Comparison of ENCODE assay signal across 8 mouse cellular contexts in genomic region chr7:120918526-120918962, GRCm38 (mm10). TPM values are rescaled to one million over a fixed set of nuclear protein-coding genes. Genes with fewer than 3 reads are reported as not detected.
DNase-seq lines count a peak whose midpoint lies in the region; ATAC-seq and TF ChIP-seq lines count a peak whose summit lies in the region.

No protein-coding gene starts in this region.

- TF ChIP-seq CTCF in CH12.LX (conservative IDR thresholded peaks at IDR 0.05 in 1 of 2, IDR thresholded peaks at IDR 0.05 in 1 of 2; ENCODE audit: low read depth in 2 of 2, low read length in 2 of 2): no peak
- no peak for TF ChIP-seq CTCF in liver, postnatal 0 days (IDR thresholded peaks at IDR 0.05; ENCODE audit: low read depth)

- WGBS in embryonic facial prominence, embryonic 10.5 days: 9% methylated on average over 10 of the region's 10 CpGs
- 8% methylated on average over 10 of the region's 10 CpGs for WGBS in heart, embryonic 14.5 days
- WGBS in liver, postnatal 0 days (ENCODE audit: insufficient replicate concordance): 4% methylated on average over 10 of the region's 10 CpGs
- WGBS in neural tube, embryonic 13.5 days: 6% methylated on average over 10 of the region's 10 CpGs

- 0 out of 2 replicates have a peak overlapping the region, but pooled peaks have one; percentile 80 for H3K27ac ChIP-seq in CH12.LX (ENCODE audit: insufficient read depth, low read depth)
- H3K27ac ChIP-seq in embryonic facial prominence, embryonic 10.5 days (replicated peaks): peak overlapping the region; percentile 93
- peak overlapping the region; percentile 44 to 84; a peak in 3 of 4 replicates for H3K27ac ChIP-seq in heart, embryonic 14.5 days (replicated peaks in 1 of 2; ENCODE audit: control insufficient read depth in 1 of 2, insufficient read depth in 1 of 2, low read depth in 2 of 2, low read length in 2 of 2)
- H3K27ac ChIP-seq in liver, postnatal 0 days (ENCODE audit: low read depth): peak overlapping the region; percentile 90
- H3K27ac ChIP-seq in neural tube, embryonic 13.5 days (replicated peaks): peak overlapping the region; percentile 84

- peak overlapping the region; percentile 90 for H3K9ac ChIP-seq in CH12.LX (ENCODE audit: insufficient read depth, low read depth)
- H3K9ac ChIP-seq in heart, embryonic 14.5 days (ENCODE audit: low read length): peak overlapping the region; percentile 94
- peak overlapping the region; percentile 89 for H3K9ac ChIP-seq in liver, postnatal 0 days (replicated peaks)
- H3K9ac ChIP-seq in neural tube, embryonic 13.5 days: peak overlapping the region; percentile 93

- H3K27me3 ChIP-seq in CH12.LX (replicated peaks): no peaks in the 10 kb centered on the region
- H3K27me3 ChIP-seq in embryonic facial prominence, embryonic 10.5 days (replicated peaks; ENCODE audit: low read depth, poor library complexity, severe bottlenecking): no peaks in the 10 kb centered on the region
- H3K27me3 ChIP-seq in heart, embryonic 14.5 days (ENCODE audit: control insufficient read depth, insufficient read depth, low read length): no peaks in the 10 kb centered on the region
- H3K27me3 ChIP-seq in liver, postnatal 0 days (ENCODE audit: insufficient read depth, low read length): no peaks in the 10 kb centered on the region
- H3K27me3 ChIP-seq in neural tube, embryonic 13.5 days: no peaks in the 10 kb centered on the region

- TF ChIP-seq EP300 in CH12.LX (IDR thresholded peaks at IDR 0.05; ENCODE audit: low read length): no peak
- no peak for TF ChIP-seq EP300 in liver, postnatal 0 days (IDR thresholded peaks at IDR 0.05; ENCODE audit: low read depth)

- peak; percentile 94 for DNase-seq in CH12.LX (ENCODE audit: extremely low read depth)
- peak; percentile 50 for DNase-seq in adrenal gland, adult 8-10 months
- peak; percentile 65 for DNase-seq in embryonic facial prominence, embryonic 10.5 days (ENCODE audit: low spot score)
- DNase-seq in kidney, postnatal 10 days: peak; percentile 39
- peak; percentile 71 for DNase-seq in liver, postnatal 0 days
- DNase-seq in thymus, postnatal 4 days: peak; percentile 52

- peak; percentile 50; the same call in 1 of the 2 replicates for TF ChIP-seq POLR2A in CH12.LX (IDR thresholded peaks at IDR 0.05; ENCODE audit: low read depth, low read length)

- in situ Hi-C loops in CH12.LX (cut with MboI; ENCODE audit: low pct_ligation_motif_present, low pct_unique_long_range_greater_than_20kb, low sequenced_read_pairs): no loop called here

- dilution Hi-C loops in CH12.LX (cut with MboI; ENCODE audit: extremely low pct_ligation_motif_present, extremely low pct_unique_long_range_greater_than_20kb, low sequenced_read_pairs): no loop called here

- no peaks in the 10 kb centered on the region for H3K9me3 ChIP-seq in CH12.LX (replicated peaks; ENCODE audit: low read length)
- H3K9me3 ChIP-seq in embryonic facial prominence, embryonic 10.5 days: no peaks in the 10 kb centered on the region
- no peaks in the 10 kb centered on the region for H3K9me3 ChIP-seq in heart, embryonic 14.5 days (ENCODE audit: control insufficient read depth, low read length)
- H3K9me3 ChIP-seq in liver, postnatal 0 days (ENCODE audit: low read length): no peaks in the 10 kb centered on the region
- H3K9me3 ChIP-seq in neural tube, embryonic 13.5 days: no peaks in the 10 kb centered on the region

- peak overlapping the region; percentile 32 for H3K4me2 ChIP-seq in CH12.LX (ENCODE audit: insufficient read depth, low read depth, poor library complexity, severe bottlenecking)
- peak overlapping the region; percentile 81 for H3K4me2 ChIP-seq in heart, embryonic 14.5 days (ENCODE audit: low read length)
- H3K4me2 ChIP-seq in liver, postnatal 0 days (ENCODE audit: low read depth, low read length): peak overlapping the region; percentile 86
- peak overlapping the region; percentile 68 for H3K4me2 ChIP-seq in neural tube, embryonic 13.5 days

- TF ChIP-seq RAD21 in CH12.LX (IDR thresholded peaks at IDR 0.05; ENCODE audit: low read depth, low read length): no peak

- H3K36me3 ChIP-seq in CH12.LX (replicated peaks in 1 of 2; ENCODE audit: control insufficient read depth in 1 of 2, insufficient read depth in 1 of 2, low read length in 1 of 2): peaks cover 7 to 35% of the 10 kb centered on the region in 2 experiments
- peaks cover 21% of the 10 kb centered on the region for H3K36me3 ChIP-seq in embryonic facial prominence, embryonic 10.5 days (replicated peaks)
- peaks cover 5% of the 10 kb centered on the region; the same call in 1 of the 2 replicates for H3K36me3 ChIP-seq in heart, embryonic 14.5 days (ENCODE audit: control insufficient read depth, insufficient read depth, low read length)
- peaks cover 4% of the 10 kb centered on the region; the same call in 1 of the 2 replicates for H3K36me3 ChIP-seq in liver, postnatal 0 days (replicated peaks; ENCODE audit: insufficient read depth, low read length)
- 0 out of 2 replicates have a peak, but pooled peaks cover 5% of the 10 kb centered on the region for H3K36me3 ChIP-seq in neural tube, embryonic 13.5 days

- H3K4me3 ChIP-seq in CH12.LX (replicated peaks in 1 of 3; ENCODE audit: low read depth in 2 of 3, low read length in 2 of 3, poor library complexity in 1 of 3): peak overlapping the region; percentile 71 to 90 (median 88)
- H3K4me3 ChIP-seq in embryonic facial prominence, embryonic 10.5 days: peak overlapping the region; percentile 94
- H3K4me3 ChIP-seq in heart, embryonic 14.5 days (ENCODE audit: control insufficient read depth in 1 of 2, insufficient read depth in 1 of 2, low read depth in 1 of 2, low read length in 2 of 2): peak overlapping the region; percentile 89 to 99
- H3K4me3 ChIP-seq in liver, postnatal 0 days (ENCODE audit: low read depth, low read length): peak overlapping the region; percentile 91
- peak overlapping the region; percentile 96 for H3K4me3 ChIP-seq in neural tube, embryonic 13.5 days

- peaks cover 0 to 32% of the 10 kb centered on the region in 2 experiments; a peak in 2 of 4 replicates for H3K4me1 ChIP-seq in CH12.LX (ENCODE audit: control insufficient read depth in 1 of 2, insufficient read depth in 2 of 2)
- peaks cover 19% of the 10 kb centered on the region for H3K4me1 ChIP-seq in embryonic facial prominence, embryonic 10.5 days
- peaks cover 0 to 11% of the 10 kb centered on the region in 2 experiments; a peak in 1 of 4 replicates for H3K4me1 ChIP-seq in heart, embryonic 14.5 days (ENCODE audit: control insufficient read depth in 2 of 2, insufficient read depth in 2 of 2, low read length in 2 of 2)
- peaks cover 7% of the 10 kb centered on the region; the same call in 1 of the 2 replicates for H3K4me1 ChIP-seq in liver, postnatal 0 days (ENCODE audit: insufficient read depth)
- H3K4me1 ChIP-seq in neural tube, embryonic 13.5 days (replicated peaks): peaks cover 23% of the 10 kb centered on the region

- peak; percentile 42; the same call in 1 of the 2 replicates for ATAC-seq in heart, embryonic 14.5 days (ENCODE audit: insufficient number of reproducible peaks, insufficient read depth, low FRiP score, low read depth)
- ATAC-seq in liver, postnatal 0 days: peak; percentile 58
- peak; percentile 44 for ATAC-seq in neural tube, embryonic 13.5 days (ENCODE audit: low read depth)

- H3K79me2 ChIP-seq in CH12.LX (replicated peaks; ENCODE audit: control insufficient read depth, extremely low read depth, insufficient read depth, poor library complexity, severe bottlenecking): peaks cover 27% of the 10 kb centered on the region

TF ChIP-seq in CH12.LX, 34 proteins besides CTCF, POLR2A, EP300 and RAD21 (continues in another document):
- no peak for TF ChIP-seq NELFE (IDR thresholded peaks at IDR 0.05; ENCODE audit: low read depth, low read length)
- peak; percentile 98 for TF ChIP-seq MAFK (IDR thresholded peaks at IDR 0.05; ENCODE audit: insufficient replicate concordance, low read length)
- no peak; the same call in 1 of the 2 replicates for TF ChIP-seq JUND (conservative IDR thresholded peaks at IDR 0.05; ENCODE audit: low read depth, low read length)
- TF ChIP-seq NRF1 (IDR thresholded peaks at IDR 0.05; ENCODE audit: low read depth, low read length): peak; percentile 68
- TF ChIP-seq UBTF (IDR thresholded peaks at IDR 0.05; ENCODE audit: low read depth, low read length): no peak
- no peak; the same call in 1 of the 2 replicates for TF ChIP-seq MAZ (IDR thresholded peaks at IDR 0.05; ENCODE audit: low read depth, low read length)
- TF ChIP-seq TBP (conservative IDR thresholded peaks at IDR 0.05; ENCODE audit: low read depth, low read length): peak; percentile 100
- no peak for TF ChIP-seq GABPA (IDR thresholded peaks at IDR 0.05; ENCODE audit: insufficient replicate concordance, low read depth, low read length)
- TF ChIP-seq HCFC1 (IDR thresholded peaks at IDR 0.05; ENCODE audit: low read depth, low read length): no peak
- TF ChIP-seq ZNF384 (IDR thresholded peaks at IDR 0.05; ENCODE audit: low read depth, low read length): no peak
- no peak; the same call in 1 of the 2 replicates for TF ChIP-seq RCOR1 (conservative IDR thresholded peaks at IDR 0.05; ENCODE audit: low read depth, low read length)
- peak; percentile 87 for TF ChIP-seq ZMIZ1 (IDR thresholded peaks at IDR 0.05; ENCODE audit: low read depth, low read length)
- no peak for TF ChIP-seq SMC3 (IDR thresholded peaks at IDR 0.05; ENCODE audit: low read depth, low read length)
- peak; percentile 18; the same call in 1 of the 2 replicates for TF ChIP-seq USF2 (conservative IDR thresholded peaks at IDR 0.05; ENCODE audit: low read depth, low read length)
- no peak for TF ChIP-seq PAX5 (IDR thresholded peaks at IDR 0.05; ENCODE audit: low read length)
- TF ChIP-seq E2F4 (IDR thresholded peaks at IDR 0.05; ENCODE audit: insufficient replicate concordance, low read depth, low read length): peak; percentile 78; the same call in 1 of the 2 replicates
- TF ChIP-seq MXI1 (IDR thresholded peaks at IDR 0.05; ENCODE audit: low read depth, low read length): peak; percentile 31; the same call in 1 of the 2 replicates
- no peak for TF ChIP-seq CHD1 (IDR thresholded peaks at IDR 0.05; ENCODE audit: low read depth, low read length)
- TF ChIP-seq USF1 (IDR thresholded peaks at IDR 0.05; ENCODE audit: low read depth, low read length): no peak
- no peak for TF ChIP-seq MAX (IDR thresholded peaks at IDR 0.05; ENCODE audit: low read length)
- TF ChIP-seq ZC3H11A (IDR thresholded peaks at IDR 0.05; ENCODE audit: low read depth, low read length): no peak

RNA-seq across cellular contexts. Expression of gene Polr3e, which starts 1.0 kb away (rescaled TPM):
- total RNA-seq in CH12.LX (2012; rRNA removed) (33.6 and 33.7 TPM in 2 replicates), CH12.LX (2014; rRNA removed) (22.3 and 25.3 TPM in 2 replicates)
- 38.1 and 38.2 TPM in 2 replicates for polyA plus RNA-seq in CH12.LX (2012; ENCODE audit: insufficient read length, low read depth)
- 10 to 100 TPM; 23.6 to 34.6 (median 27.7) TPM for total RNA-seq in adrenal gland, adult 8-10 months (2022)
- 42.9 and 44.8 TPM in 2 replicates for polyA plus RNA-seq in embryonic facial prominence, embryonic 10.5 days (2016; fragmentation: Nextera tagmentation; extraction: Ambion mirVana)
- polyA plus RNA-seq in heart, embryonic 14.5 days (2014; fragmentation: Nextera tagmentation; extraction: Ambion mirVana): 8.2 and 13.4 TPM in 2 replicates
- polyA plus RNA-seq in liver, postnatal 0 days (2015; fragmentation: Nextera tagmentation; extraction: Ambion mirVana): 8.5 and 9.3 TPM in 2 replicates
- polyA plus RNA-seq in neural tube, embryonic 13.5 days (2015; fragmentation: Nextera tagmentation; extraction: Ambion mirVana): 21.4 and 24.7 TPM in 2 replicates

Comparison
In these comparisons a context has a peak if more than half of its experiments do, and no peak if none do; other contexts are left out.
1. Peak in every context shown above with its lines: DNase-seq, ATAC-seq, H3K4me3 ChIP-seq and H3K27ac ChIP-seq.
2. DNase-seq: peak in every context shown above with its lines; median percentile 94 in CH12.LX; 71 in liver, postnatal 0 days; 65 in embryonic facial prominence, embryonic 10.5 days; 52 in thymus, postnatal 4 days; 50 in adrenal gland, adult 8-10 months; 39 in kidney, postnatal 10 days.
3. H3K4me2 ChIP-seq: peak in every context shown above with its lines; median percentile 86 in liver, postnatal 0 days; 81 in heart, embryonic 14.5 days; 68 in neural tube, embryonic 13.5 days; 32 in CH12.LX.